Mouse (Mus musculus): ENCODE measurements at regions not wholly inside any gene's neighbourhood (a gene's known extent, or its start where the extent isn't known, plus 50 kb on each side); places are given as distances from the start of the nearest gene placed in this dataset.

GRCm38 (mm10) chr15:62568788-62569713 lies 1275.9 kb downstream of the Gsdmc2 start:
- H3K4me2 ChIP-seq (ENCODE audit: insufficient read depth, low read depth, poor library complexity, severe bottlenecking), result no peak overlapping the region
- no peak overlapping the region for H3K4me3 ChIP-seq (replicated peaks in 1 of 3; ENCODE audit: low read depth in 2 of 3, low read length in 2 of 3, poor library complexity in 1 of 3)
- H3K27ac ChIP-seq (ENCODE audit: insufficient read depth, low read depth), result peak overlapping the region; percentile 34
- H3K79me2 ChIP-seq (replicated peaks; ENCODE audit: control insufficient read depth, extremely low read depth, insufficient read depth, poor library complexity, severe bottlenecking), result no peaks in the 10 kb centered on the region
- TF ChIP-seq NELFE (IDR thresholded peaks at IDR 0.05; ENCODE audit: low read depth, low read length) (no peak), BHLHE40 (IDR thresholded peaks at IDR 0.05; ENCODE audit: low read depth, low read length) (peak; percentile 31; the same call in 1 of the 2 replicates)
- no peak for DNase-seq (ENCODE audit: extremely low read depth)
- no peak overlapping the region for H3K9ac ChIP-seq (ENCODE audit: insufficient read depth, low read depth)
- H3K36me3 ChIP-seq (replicated peaks in 1 of 2; ENCODE audit: control insufficient read depth in 1 of 2, insufficient read depth in 1 of 2, low read length in 1 of 2), result no peaks in the 10 kb centered on the region
- peaks cover 5 to 11% of the 10 kb centered on the region in 2 experiments for H3K4me1 ChIP-seq (ENCODE audit: control insufficient read depth in 1 of 2, insufficient read depth in 2 of 2)
- H3K27me3 ChIP-seq (replicated peaks), result no peaks in the 10 kb centered on the region
- dilution Hi-C loops (cut with MboI; ENCODE audit: extremely low pct_ligation_motif_present, extremely low pct_unique_long_range_greater_than_20kb, low sequenced_read_pairs), result no loop called here
- in situ Hi-C loops (cut with MboI; ENCODE audit: low pct_ligation_motif_present, low pct_unique_long_range_greater_than_20kb, low sequenced_read_pairs), result no loop called here
- H3K9me3 ChIP-seq (replicated peaks; ENCODE audit: low read length), result no peaks in the 10 kb centered on the region

- Histone ChIP-seq H3K9ac (ENCODE audit: insufficient read depth, low read depth) (no peak overlapping the region), H3K4me2 (ENCODE audit: insufficient read depth, low read depth, poor library complexity, severe bottlenecking) (no peak overlapping the region), H3K36me3 (replicated peaks in 1 of 2; ENCODE audit: control insufficient read depth in 1 of 2, insufficient read depth in 1 of 2, low read length in 1 of 2) (no peaks in the 10 kb centered on the region), H3K4me1 (ENCODE audit: control insufficient read depth in 1 of 2, insufficient read depth in 2 of 2) (peaks cover 5 to 11% of the 10 kb centered on the region in 2 experiments), H3K27ac (ENCODE audit: insufficient read depth, low read depth) (no peak overlapping the region), H3K9me3 (replicated peaks; ENCODE audit: low read length) (no peaks in the 10 kb centered on the region), H3K4me3 (replicated peaks in 1 of 3; ENCODE audit: low read depth in 2 of 3, low read length in 2 of 3, poor library complexity in 1 of 3) (no peak overlapping the region), H3K27me3 (replicated peaks) (no peaks in the 10 kb centered on the region), H3K79me2 (replicated peaks; ENCODE audit: control insufficient read depth, extremely low read depth, insufficient read depth, poor library complexity, severe bottlenecking) (no peaks in the 10 kb centered on the region)
- dilution Hi-C loops (cut with MboI; ENCODE audit: extremely low pct_ligation_motif_present, extremely low pct_unique_long_range_greater_than_20kb, low sequenced_read_pairs) (no loop called here), in situ Hi-C loops (cut with MboI; ENCODE audit: low pct_ligation_motif_present, low pct_unique_long_range_greater_than_20kb, low sequenced_read_pairs) (no loop called here)
- no peak for DNase-seq (ENCODE audit: extremely low read depth)
- TF ChIP-seq JUN (IDR thresholded peaks at IDR 0.05; ENCODE audit: insufficient read depth, low read depth, low read length) (no peak), ZMIZ1 (IDR thresholded peaks at IDR 0.05; ENCODE audit: low read depth, low read length) (no peak), GABPA (IDR thresholded peaks at IDR 0.05; ENCODE audit: insufficient replicate concordance, low read depth, low read length) (no peak), NELFE (IDR thresholded peaks at IDR 0.05; ENCODE audit: low read depth, low read length) (no peak), NRF1 (IDR thresholded peaks at IDR 0.05; ENCODE audit: low read depth, low read length) (no peak)
These were observed 1277.5 kb downstream of the Gsdmc2 start for GRCm38 (mm10) chr15:62567431-62567830.

DNA sequence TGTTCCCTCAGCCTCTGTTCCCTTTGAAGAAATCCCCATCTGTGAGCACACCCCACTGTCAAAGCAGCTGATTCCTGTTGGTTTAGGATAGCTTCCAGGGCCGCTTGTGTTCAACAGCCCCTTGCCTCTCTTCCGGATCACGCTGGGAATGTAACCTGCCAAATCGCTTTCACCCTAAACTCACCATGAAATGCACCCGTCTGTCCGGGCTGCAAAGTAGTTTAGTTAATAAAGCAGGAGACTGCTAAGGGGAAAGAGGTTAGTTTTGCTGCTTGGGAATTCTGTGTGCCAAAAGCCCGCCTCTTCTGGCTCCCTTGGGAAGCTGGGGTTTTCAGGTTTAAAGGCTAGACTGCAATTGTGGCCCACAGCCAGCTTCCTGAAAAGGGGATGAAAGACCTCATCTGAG lies 1278.9 kb downstream of the Gsdmc2 start:
- no peaks in the 10 kb centered on the region for H3K27me3 ChIP-seq (replicated peaks)
- H3K4me3 ChIP-seq (replicated peaks in 1 of 3; ENCODE audit: low read depth in 2 of 3, low read length in 2 of 3, poor library complexity in 1 of 3), result no peak overlapping the region
- no peak overlapping the region for H3K27ac ChIP-seq (ENCODE audit: insufficient read depth, low read depth)
- no peak overlapping the region for H3K9ac ChIP-seq (ENCODE audit: insufficient read depth, low read depth)
- in situ Hi-C loops (cut with MboI; ENCODE audit: low pct_ligation_motif_present, low pct_unique_long_range_greater_than_20kb, low sequenced_read_pairs) (no loop called here), dilution Hi-C loops (cut with MboI; ENCODE audit: extremely low pct_ligation_motif_present, extremely low pct_unique_long_range_greater_than_20kb, low sequenced_read_pairs) (no loop called here)
- no peaks in the 10 kb centered on the region for H3K79me2 ChIP-seq (replicated peaks; ENCODE audit: control insufficient read depth, extremely low read depth, insufficient read depth, poor library complexity, severe bottlenecking)
- DNase-seq (ENCODE audit: extremely low read depth), result no peak
- no peak overlapping the region for H3K4me2 ChIP-seq (ENCODE audit: insufficient read depth, low read depth, poor library complexity, severe bottlenecking)
- no peaks in the 10 kb centered on the region for H3K9me3 ChIP-seq (replicated peaks; ENCODE audit: low read length)
- no peak for TF ChIP-seq HCFC1 (IDR thresholded peaks at IDR 0.05; ENCODE audit: low read depth, low read length)
- TF ChIP-seq MEF2A (IDR thresholded peaks at IDR 0.05; ENCODE audit: borderline replicate concordance, low read depth, low read length), result no peak
- TF ChIP-seq E2F4 (IDR thresholded peaks at IDR 0.05; ENCODE audit: insufficient replicate concordance, low read depth, low read length), result no peak
- TF ChIP-seq IRF4 (IDR thresholded peaks at IDR 0.05; ENCODE audit: low read depth, low read length), result no peak
- no peak for TF ChIP-seq CHD2 (IDR thresholded peaks at IDR 0.05; ENCODE audit: low read length)
- no peak for TF ChIP-seq MAX (IDR thresholded peaks at IDR 0.05; ENCODE audit: low read length)
- TF ChIP-seq TBP (conservative IDR thresholded peaks at IDR 0.05; ENCODE audit: low read depth, low read length), result no peak
- TF ChIP-seq UBTF (IDR thresholded peaks at IDR 0.05; ENCODE audit: low read depth, low read length), result no peak
- no peak for TF ChIP-seq EP300 (IDR thresholded peaks at IDR 0.05; ENCODE audit: low read length)
- TF ChIP-seq SMC3 (IDR thresholded peaks at IDR 0.05; ENCODE audit: low read depth, low read length), result no peak
- TF ChIP-seq ZMIZ1 (IDR thresholded peaks at IDR 0.05; ENCODE audit: low read depth, low read length), result no peak
- TF ChIP-seq NRF1 (IDR thresholded peaks at IDR 0.05; ENCODE audit: low read depth, low read length), result no peak
- TF ChIP-seq USF2 (conservative IDR thresholded peaks at IDR 0.05; ENCODE audit: low read depth, low read length), result no peak
- no peak for TF ChIP-seq ZKSCAN1 (IDR thresholded peaks at IDR 0.05; ENCODE audit: borderline replicate concordance, low read depth, low read length)
- H3K4me1 ChIP-seq (ENCODE audit: control insufficient read depth in 1 of 2, insufficient read depth in 2 of 2), result peaks cover 5 to 11% of the 10 kb centered on the region in 2 experiments
- H3K36me3 ChIP-seq (replicated peaks in 1 of 2; ENCODE audit: control insufficient read depth in 1 of 2, insufficient read depth in 1 of 2, low read length in 1 of 2), result no peaks in the 10 kb centered on the region
